Mouse (Mus musculus): ENCODE measurements around the gene Srgap2.

- TF ChIP-seq CTCF (IDR thresholded peaks at IDR 0.05; ENCODE audit: low read depth, low read length) = no peak
- TF ChIP-seq POLR2A (IDR thresholded peaks at IDR 0.05; ENCODE audit: insufficient read depth, low read length) = no peak
Measured at GRCm38 (mm10) chr1:131319598-131320330, 207.4 kb downstream of the Srgap2 start.

Measured in ES-Bruce4 (cell line).